Mouse (Mus musculus): ENCODE data around the gene Efcc1. TPM values are rescaled to one million over a fixed set of nuclear protein-coding genes. Genes with fewer than 3 reads are reported as not detected.

The Efcc1 gene
- total RNA-seq (2018; cell fraction: chromatin; rRNA removed): 1 to 10 TPM in 4 of 26 experiments, under 1 TPM in 4, not detected in 18; 0.25 to 2.8 (median 1.1) TPM
- under 1 TPM in 2 of 26 experiments, not detected in 24; 0.05 to 0.09 TPM for total RNA-seq (2018; cell fraction: cytosol; rRNA removed)
- total RNA-seq (2018; cell fraction: nucleus; rRNA removed): under 1 TPM in 5 of 26 experiments, not detected in 21; 0.17 to 0.96 (median 0.24) TPM
- not detected in 3 replicates for polyA plus RNA-seq (2018)

DNA sequence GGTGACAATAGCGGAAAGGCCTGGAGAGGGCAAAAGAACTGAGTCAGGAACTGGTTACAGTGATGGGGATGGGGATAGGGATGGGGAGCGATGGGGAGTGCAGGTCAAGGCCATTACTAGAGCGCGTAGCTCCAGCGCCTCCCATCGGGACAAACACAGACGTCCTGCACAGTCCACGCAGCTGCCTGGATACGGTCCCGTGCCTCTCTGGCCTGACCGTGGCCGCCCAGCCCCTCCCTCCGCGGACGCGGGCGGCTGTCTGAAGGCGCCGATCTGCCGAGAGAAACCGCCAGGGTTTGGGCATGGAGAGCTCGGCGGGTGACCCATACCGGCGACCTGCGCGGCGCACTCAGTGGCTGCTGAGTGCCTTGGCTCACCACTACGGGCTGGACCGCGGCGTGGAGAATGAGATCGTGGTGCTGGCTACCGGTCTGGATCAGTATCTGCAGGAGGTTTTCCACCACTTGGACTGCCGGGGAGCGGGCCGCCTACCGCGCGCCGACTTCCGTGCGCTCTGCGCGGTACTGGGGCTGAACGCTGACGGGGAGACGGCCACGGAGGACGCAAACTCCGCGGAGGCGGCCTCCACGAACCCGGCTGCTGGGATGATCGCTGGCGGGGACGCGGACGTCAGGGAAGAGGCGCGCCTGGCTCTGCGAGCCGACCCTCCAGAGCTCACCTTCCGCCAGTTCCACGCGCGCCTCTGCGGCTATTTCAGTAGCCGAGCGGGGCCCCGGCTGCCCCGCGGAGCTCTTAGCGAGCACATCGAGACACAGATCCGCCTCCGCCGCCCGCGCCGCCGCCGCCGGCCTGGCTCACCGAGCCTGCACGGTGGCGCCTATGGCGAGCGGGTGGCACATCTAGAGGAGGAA, at the start of gene Efcc1:
Efcc1 (plus strand) TSS at position 279 of the 872 bp plus-strand sequence.
- H3K4me3 ChIP-seq (ENCODE audit: inconsistent target): no peak within 1 kb of the TSS
- WGBS (ENCODE audit: missing documents): 2% methylated on average over 89 of the region's 90 CpGs

DNA sequence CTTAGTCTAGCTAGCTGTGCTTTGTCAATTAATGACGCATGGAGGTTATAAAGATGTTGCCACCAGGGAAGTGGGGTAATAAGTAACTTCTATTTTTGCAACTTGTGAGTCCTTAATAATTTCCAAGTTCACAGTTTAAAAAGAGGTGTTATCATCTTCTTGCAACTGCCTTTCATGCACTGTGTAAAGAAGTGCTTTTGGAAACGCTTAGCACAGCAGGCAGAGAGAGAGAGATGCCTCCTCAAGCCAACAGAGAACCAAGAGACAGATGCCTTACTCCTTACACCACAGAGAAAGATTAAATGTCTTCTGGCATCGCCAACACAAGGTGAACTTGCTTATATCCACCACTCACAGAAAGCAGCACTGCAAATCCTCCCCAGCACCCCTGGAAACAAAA, 34.7 kb upstream of the Efcc1 start:
- H3K36me3 ChIP-seq (ENCODE audit: inconsistent target): no peaks in the 10 kb centered on the region
- WGBS (ENCODE audit: missing documents): 95% methylated on average over 3 of the region's 3 CpGs
- H3K79me2 ChIP-seq (ENCODE audit: inconsistent target): no peaks in the 10 kb centered on the region
- no peak overlapping the region for H3K27ac ChIP-seq
- H3K4me3 ChIP-seq (ENCODE audit: inconsistent target): no peak overlapping the region

More for the DNA sequence above, at the start of gene Efcc1:
- H3K36me3 ChIP-seq (ENCODE audit: inconsistent target): no peaks in the 10 kb centered on the region
- no peaks in the 10 kb centered on the region for H3K79me2 ChIP-seq (ENCODE audit: inconsistent target)
- no peak within 1 kb of the TSS for H3K27ac ChIP-seq

DNA sequence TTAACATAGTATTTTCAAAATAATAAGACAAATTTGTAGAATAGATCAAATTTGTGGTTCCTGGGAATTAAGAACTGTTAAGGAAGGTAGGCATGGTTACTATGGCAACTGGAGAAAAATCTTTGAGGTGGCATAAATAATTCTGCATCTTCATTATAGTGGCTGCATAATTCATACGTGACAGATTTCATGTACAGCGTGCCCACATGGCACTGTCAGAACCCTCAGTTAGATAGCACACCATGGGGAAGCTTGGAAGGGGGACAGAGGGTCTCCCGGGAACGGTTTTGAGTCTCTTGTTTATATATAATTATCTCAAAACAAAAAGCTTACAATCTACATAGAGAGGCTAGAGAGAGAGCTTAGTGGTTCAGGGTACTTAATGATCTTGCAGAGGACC, 34.1 kb upstream of the Efcc1 start:
- H3K36me3 ChIP-seq (ENCODE audit: inconsistent target): no peaks in the 10 kb centered on the region
- H3K79me2 ChIP-seq (ENCODE audit: inconsistent target): no peaks in the 10 kb centered on the region
- no peak overlapping the region for H3K27ac ChIP-seq
- H3K4me3 ChIP-seq (ENCODE audit: inconsistent target): no peak overlapping the region
- 98% methylated on average over 4 of the region's 4 CpGs for whole genome bisulfite sequencing (ENCODE audit: missing documents)

DNA sequence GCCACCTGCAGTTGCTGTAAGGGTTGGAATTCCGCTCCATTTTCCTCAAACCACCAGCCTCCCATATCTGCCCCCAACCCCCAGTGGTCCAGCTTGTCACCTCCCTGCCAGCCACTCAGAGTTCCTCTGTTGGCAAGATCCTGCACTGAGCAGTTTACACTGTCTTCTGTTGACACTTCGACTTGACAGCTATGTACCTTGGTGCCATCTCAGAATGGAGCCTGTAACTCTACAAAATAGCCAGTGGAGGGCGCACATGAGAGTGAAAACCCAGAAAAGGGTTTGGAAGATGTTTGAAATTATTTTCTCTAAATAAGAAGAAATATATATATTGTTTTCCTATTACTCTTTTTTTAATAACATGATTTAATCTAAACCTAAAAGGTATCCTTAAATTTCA, 24.4 kb upstream of the Efcc1 start:
- H3K79me2 ChIP-seq (ENCODE audit: inconsistent target): no peaks in the 10 kb centered on the region
- 40% methylated on average over 3 of the region's 3 CpGs for WGBS (ENCODE audit: missing documents)
- no peak overlapping the region for H3K27ac ChIP-seq
- H3K4me3 ChIP-seq (ENCODE audit: inconsistent target): no peak overlapping the region
- H3K36me3 ChIP-seq (ENCODE audit: inconsistent target): no peaks in the 10 kb centered on the region

DNA sequence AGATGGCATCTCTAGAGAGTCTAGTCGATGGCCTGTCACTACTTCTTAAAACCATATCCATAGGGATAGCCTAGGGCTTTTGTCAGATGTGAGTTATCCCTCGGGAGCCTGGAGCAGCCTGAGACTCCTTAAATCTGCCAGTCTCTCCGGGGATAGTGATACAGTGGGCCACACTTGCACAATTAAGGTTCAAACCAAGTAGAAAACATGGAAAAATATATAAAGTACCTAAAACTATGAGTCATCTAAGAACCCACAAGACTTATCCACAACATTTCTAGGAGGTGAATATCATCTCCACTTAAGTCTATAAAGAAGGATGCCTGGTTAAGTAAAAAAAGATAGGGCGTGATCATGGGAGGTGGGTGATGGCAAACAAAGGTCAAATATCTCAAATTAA, 18.4 kb upstream of the Efcc1 start:
- Histone ChIP-seq H3K4me3 (ENCODE audit: inconsistent target) (no peak overlapping the region), H3K79me2 (ENCODE audit: inconsistent target) (no peaks in the 10 kb centered on the region), H3K36me3 (ENCODE audit: inconsistent target) (no peaks in the 10 kb centered on the region), H3K27ac (no peak overlapping the region)
- 91% methylated on average over 4 of the region's 4 CpGs for WGBS (ENCODE audit: missing documents)

DNA sequence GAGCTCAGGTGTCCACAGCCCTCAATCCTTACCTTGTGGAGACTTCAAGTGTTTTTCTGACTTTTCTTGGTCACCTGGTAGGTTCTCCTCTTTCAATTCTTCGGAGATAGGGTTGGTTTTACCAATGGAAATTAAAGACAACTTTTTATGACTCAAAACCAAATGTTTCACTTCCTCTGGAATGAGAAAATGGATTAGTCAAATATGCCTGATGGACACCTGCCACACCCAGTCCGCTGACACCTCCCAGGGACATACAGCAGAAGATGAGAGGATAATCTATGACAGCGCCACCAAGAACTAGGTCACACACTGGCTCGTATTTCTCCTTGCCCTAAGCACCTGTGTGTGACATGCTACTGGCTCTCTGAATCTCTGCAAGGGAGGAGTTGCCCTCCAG, 16.6 kb upstream of the Efcc1 start:
- H3K79me2 ChIP-seq (ENCODE audit: inconsistent target): no peaks in the 10 kb centered on the region
- H3K4me3 ChIP-seq (ENCODE audit: inconsistent target): no peak overlapping the region
- H3K36me3 ChIP-seq (ENCODE audit: inconsistent target): no peaks in the 10 kb centered on the region
- H3K27ac ChIP-seq: no peak overlapping the region
- 86% methylated on average over 4 of the region's 4 CpGs for WGBS (ENCODE audit: missing documents)

DNA sequence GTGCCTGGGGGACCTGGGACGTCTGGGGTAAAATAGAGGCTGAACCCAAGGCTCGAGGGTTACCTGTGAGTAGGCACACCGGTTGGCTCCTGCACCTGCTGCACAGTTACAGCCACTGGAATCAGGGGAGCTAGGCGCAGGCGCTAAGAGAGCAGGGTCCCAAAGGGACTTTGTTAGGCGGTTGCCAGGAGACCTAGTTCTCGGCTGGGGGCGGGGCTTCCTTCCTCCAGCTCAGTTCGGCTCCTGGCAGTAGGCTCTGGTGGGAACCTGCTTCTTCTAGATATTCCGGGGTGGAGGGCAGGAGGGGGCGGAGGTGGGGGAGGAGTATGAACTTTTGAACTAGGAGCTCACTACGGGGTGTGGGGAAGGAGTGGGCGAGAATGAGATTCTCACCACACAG, 8.0 kb upstream of the Efcc1 start:
- 19% methylated on average over 13 of the region's 13 CpGs for WGBS (ENCODE audit: missing documents)
- no peaks in the 10 kb centered on the region for H3K79me2 ChIP-seq (ENCODE audit: inconsistent target)
- no peaks in the 10 kb centered on the region for H3K36me3 ChIP-seq (ENCODE audit: inconsistent target)
- H3K27ac ChIP-seq: no peak overlapping the region
- H3K4me3 ChIP-seq (ENCODE audit: inconsistent target): no peak overlapping the region

DNA sequence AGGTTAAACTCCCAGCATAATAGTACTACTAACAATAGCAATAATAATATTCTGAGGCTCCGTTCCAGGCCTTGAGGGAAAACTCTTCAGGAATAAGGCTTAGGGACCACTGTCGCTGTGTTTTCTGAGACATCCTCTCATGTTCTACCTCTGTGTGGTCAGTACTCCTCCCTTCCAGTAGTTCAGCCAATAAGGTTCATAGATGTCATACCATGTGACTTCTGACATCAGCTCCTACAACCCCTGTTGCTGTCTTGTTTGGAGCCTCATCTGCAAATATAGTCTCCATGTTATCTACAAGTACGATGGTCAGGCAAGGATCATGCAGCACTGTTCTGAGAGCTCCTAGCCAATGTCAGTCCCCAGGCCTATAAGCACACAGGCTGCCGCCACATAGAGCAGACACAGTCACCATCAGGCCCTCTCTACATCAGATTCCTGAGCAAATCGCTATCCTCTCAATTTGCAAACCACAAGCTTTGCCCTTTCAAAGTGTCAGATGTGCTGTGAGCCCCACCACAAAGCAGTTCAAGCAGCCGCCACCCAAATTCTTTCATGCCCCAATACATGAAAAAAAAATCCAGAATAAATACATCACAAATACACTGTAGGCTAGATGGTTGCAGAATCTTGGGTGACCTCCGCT, 5.3 kb upstream of the Efcc1 start:
- Histone ChIP-seq H3K4me3 (ENCODE audit: inconsistent target) (no peak overlapping the region), H3K27ac (no peak overlapping the region), H3K79me2 (ENCODE audit: inconsistent target) (no peaks in the 10 kb centered on the region), H3K36me3 (ENCODE audit: inconsistent target) (no peaks in the 10 kb centered on the region)
- 84% methylated on average over 7 of the region's 7 CpGs for WGBS (ENCODE audit: missing documents)

DNA sequence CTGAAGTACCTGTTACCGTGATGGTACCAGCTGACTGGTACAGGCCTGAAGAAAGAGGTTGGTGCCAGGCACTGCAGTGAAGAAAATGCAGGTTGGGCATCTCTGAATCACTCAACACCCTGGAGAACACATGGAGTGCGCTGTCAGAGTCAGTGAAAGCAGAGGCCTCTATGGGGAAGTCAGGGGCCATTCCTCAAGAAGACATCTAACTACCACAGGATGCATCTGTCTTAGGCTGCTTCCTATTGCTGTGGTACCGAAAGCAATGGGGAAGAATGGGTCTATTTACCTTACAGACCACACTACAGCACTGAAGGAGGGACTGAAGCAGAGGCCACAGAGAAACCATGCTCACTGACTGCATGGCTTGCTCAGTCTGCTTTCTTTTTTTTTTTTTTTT, 2.6 kb upstream of the Efcc1 start:
- H3K36me3 ChIP-seq (ENCODE audit: inconsistent target): no peaks in the 10 kb centered on the region
- no peaks in the 10 kb centered on the region for H3K79me2 ChIP-seq (ENCODE audit: inconsistent target)
- 6% methylated on average over 3 of the region's 3 CpGs for WGBS (ENCODE audit: missing documents)
- H3K4me3 ChIP-seq (ENCODE audit: inconsistent target): no peak overlapping the region
- no peak overlapping the region for H3K27ac ChIP-seq

DNA sequence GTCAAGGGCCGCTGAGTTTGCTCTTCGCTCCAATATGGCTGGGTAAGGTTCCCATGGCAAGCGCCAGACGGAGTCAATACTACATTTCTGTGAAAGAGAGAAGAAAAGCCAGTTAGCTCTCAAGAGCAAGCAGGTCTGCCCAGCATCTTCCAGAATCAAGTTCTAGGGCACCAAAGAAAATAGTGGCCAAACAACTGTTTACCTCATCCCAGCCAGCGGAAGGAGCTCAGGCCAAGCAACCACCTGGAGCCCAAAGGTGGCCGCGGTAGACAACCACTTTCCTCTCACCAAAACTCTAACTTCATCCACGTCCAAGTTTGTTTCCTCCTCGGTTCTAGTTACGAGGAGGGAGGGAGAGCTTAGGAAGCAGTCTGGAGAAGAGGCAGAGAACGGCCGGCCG, 528 bp upstream of the Efcc1 start:
- H3K27ac ChIP-seq: no peak overlapping the region
- H3K79me2 ChIP-seq (ENCODE audit: inconsistent target): no peaks in the 10 kb centered on the region
- H3K4me3 ChIP-seq (ENCODE audit: inconsistent target): no peak overlapping the region
- WGBS (ENCODE audit: missing documents): 42% methylated on average over 13 of the region's 13 CpGs
- H3K36me3 ChIP-seq (ENCODE audit: inconsistent target): no peaks in the 10 kb centered on the region

DNA sequence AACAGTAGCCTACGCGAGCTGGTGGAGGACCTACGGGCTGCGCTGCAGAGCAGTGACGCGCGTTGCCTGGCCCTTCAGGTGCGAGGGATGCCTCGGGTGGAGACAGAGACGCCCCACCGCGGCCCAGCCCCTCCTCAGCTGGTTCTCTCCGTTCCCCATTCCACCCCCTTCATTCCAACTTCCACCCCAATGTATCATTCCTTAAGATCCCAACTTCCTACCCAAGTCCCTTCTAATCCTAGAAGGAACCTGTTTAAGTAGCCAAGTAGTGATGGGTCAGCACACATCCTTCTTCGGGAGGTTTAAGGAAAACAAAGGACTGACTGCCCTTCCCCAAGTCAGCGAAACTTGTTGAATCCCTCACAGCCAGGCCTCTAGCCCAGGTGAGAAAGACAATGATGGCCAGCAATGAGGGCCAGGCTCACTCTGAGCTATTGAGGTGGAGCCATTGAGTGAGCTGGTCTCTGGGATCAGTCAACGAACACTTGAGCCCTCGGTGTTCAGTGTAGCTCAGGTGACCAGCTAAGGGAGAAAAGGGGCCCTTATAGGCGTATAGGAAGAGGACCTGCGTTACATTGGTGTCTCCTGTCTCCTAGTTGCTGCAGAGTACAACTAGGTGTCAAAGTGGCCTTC, 910 bp downstream of the Efcc1 start:
- Histone ChIP-seq H3K79me2 (ENCODE audit: inconsistent target) (no peaks in the 10 kb centered on the region), H3K27ac (no peak overlapping the region), H3K36me3 (ENCODE audit: inconsistent target) (no peaks in the 10 kb centered on the region), H3K4me3 (ENCODE audit: inconsistent target) (no peak overlapping the region)
- 5% methylated on average over 19 of the region's 19 CpGs for WGBS (ENCODE audit: missing documents)

DNA sequence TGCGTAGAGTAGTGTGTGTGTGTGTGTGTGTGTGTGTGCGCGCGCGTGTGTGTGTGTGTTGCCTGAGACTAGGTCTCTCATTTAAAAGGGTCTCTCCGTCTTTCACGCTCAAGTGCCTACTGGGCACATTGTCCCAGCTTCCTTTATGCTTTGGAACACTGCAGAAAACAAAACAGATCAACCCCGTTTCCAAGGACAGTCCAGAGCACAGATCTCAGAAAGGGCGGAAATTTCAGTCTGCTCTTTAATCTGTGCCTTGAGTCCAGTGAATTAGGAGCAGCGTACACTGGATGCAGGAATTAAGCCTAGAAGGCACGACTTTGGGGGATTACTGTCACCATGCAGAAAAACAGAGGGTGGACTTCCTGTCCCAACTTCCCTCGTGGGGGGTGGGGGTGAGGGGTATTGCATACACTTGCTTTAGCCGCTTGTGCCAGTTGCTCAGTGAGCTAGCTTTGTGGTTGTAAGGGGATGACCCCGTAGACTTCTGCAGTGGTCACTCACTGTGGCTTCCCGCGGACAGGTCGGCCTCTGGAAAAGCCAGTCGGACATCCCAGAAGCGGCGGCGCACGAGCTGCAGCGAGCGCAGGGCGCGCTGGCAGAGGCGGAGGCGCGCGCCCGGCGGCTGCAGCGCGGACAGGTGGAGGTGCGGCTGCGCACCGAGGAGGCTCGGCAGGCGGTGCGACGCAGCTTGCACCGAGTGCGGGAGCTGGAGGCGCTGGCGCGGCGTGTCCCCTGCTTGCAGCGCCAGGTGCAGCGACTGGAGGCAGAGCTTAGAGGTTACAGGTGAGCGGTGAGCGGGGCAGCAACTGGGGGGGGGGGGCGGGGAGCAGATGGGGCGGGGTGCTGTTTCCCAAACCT, 1.7 kb downstream of the Efcc1 start:
- WGBS (ENCODE audit: missing documents): 2% methylated on average over 53 of the region's 53 CpGs
- Histone ChIP-seq H3K4me3 (ENCODE audit: inconsistent target) (no peak overlapping the region), H3K27ac (no peak overlapping the region), H3K79me2 (ENCODE audit: inconsistent target) (no peaks in the 10 kb centered on the region), H3K36me3 (ENCODE audit: inconsistent target) (no peaks in the 10 kb centered on the region)

DNA sequence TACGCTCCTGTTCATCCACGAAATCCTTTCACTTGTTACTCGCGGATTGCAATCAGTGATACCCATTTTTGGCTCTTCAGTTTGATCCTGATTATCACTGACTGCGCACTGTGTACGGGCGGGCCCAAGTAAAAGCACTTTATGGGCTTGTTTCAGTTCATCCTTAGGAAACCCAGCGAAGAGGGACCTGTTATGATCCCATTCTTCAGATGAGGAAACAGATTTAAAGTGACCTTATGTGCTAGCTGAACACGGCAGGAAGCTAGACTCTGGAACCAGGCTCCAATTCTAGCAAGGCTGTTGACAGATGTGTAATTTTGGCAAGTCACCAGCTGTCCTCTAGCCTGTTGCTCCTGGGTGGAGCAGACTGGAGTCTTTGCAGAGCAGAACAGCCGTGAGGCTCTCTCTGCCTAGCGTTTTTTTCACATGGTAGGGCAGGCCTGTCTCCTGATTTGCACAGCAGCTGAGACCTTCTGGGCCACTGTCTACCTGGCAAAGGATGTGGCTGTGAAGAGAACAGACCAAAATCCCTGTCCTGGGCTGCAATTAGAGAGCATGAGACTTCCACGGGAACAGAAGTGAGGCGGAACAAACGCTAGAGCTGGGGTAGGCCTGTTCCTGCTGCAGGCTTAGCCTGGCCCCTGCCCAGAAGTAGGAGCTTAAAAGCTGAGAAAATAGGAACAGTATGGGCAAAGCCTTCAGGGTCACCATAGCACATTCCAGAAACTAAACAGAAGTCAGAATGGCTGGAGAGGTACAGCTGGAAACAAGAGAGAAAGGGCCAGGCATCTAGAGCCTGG, 2.7 kb downstream of the Efcc1 start:
- WGBS (ENCODE audit: missing documents): 53% methylated on average over 14 of the region's 14 CpGs
- H3K27ac ChIP-seq: no peak overlapping the region
- no peaks in the 10 kb centered on the region for H3K36me3 ChIP-seq (ENCODE audit: inconsistent target)
- no peaks in the 10 kb centered on the region for H3K79me2 ChIP-seq (ENCODE audit: inconsistent target)
- no peak overlapping the region for H3K4me3 ChIP-seq (ENCODE audit: inconsistent target)
